Mouse (Mus musculus) hindbrain, postnatal 0 days (tissue): ENCODE results near the gene Gbf1. TPM values are rescaled to one million over a fixed set of nuclear protein-coding genes. Genes with fewer than 3 reads are reported as not detected.

ENCODE experiments used
- ATAC-seq: fragments of 200-750 bp; cut with Nextera tagmentation; 2 replicates; pipeline ENCODE4 v1.8.0; 2017; ENCODE audit warnings: mild to moderate bottlenecking, moderate TSS enrichment, moderate library complexity
- DNase-seq: peaks from one replicate; pipeline ENCODE4 v3.0.0-alpha.2; 2015; ENCODE audit warnings: low spot score
- H3K27ac ChIP-seq: fragments of 300-500 bp; sonication (generic); 2 replicates; pipeline ENCODE4 v1.5.1; 2014; ENCODE audit warnings: mild to moderate bottlenecking
- H3K27me3 ChIP-seq: fragments of 300-500 bp; sonication (generic); 2 replicates; pipeline ENCODE4 v1.6.1; 2014; ENCODE audit warnings: low read length, mixed read lengths; ENCODE audit not compliant: insufficient read depth
- H3K36me3 ChIP-seq: fragments of 300-500 bp; sonication (generic); 2 replicates; pipeline ENCODE4 v1.6.1; 2014; ENCODE audit warnings: low read length, mixed read lengths; ENCODE audit not compliant: insufficient read depth
- H3K4me1 ChIP-seq: fragments of 300-500 bp; sonication (generic); 2 replicates; pipeline ENCODE4 v1.6.1; 2014; ENCODE audit warnings: antibody characterized with exemption, low read length, mixed read lengths; ENCODE audit not compliant: insufficient read depth
- H3K4me2 ChIP-seq: fragments of 300-500 bp; sonication (generic); 2 replicates; pipeline ENCODE4 v1.6.1; 2014; ENCODE audit warnings: low read depth, mild to moderate bottlenecking, low read length, moderate library complexity, mixed read lengths
- H3K4me3 ChIP-seq: fragments of 300-500 bp; sonication (generic); 2 replicates; pipeline ENCODE4 v1.5.1; 2014; ENCODE audit warnings: low read length
- H3K9ac ChIP-seq: fragments of 300-500 bp; sonication (generic); replicated peaks from 2 replicates; pipeline ENCODE4 v1.6.1; 2014; ENCODE audit warnings: mild to moderate bottlenecking, low read length, moderate library complexity, mixed read lengths
- H3K9me3 ChIP-seq: fragments of 300-500 bp; sonication (generic); 2 replicates; pipeline ENCODE4 v1.6.1; 2016; ENCODE audit warnings: low read length, mixed read lengths
- CTCF ChIP-seq: IDR thresholded peaks from 2 replicates; pipeline ENCODE4 v1.5.1; 2016; ENCODE audit warnings: antibody characterized with exemption, control low read depth, low read depth
- WGBS: fragments of 180-500 bp; shearing (Covaris S2); extraction: QIAGEN DNeasy Blood & Tissue Kit; methylation state at CpG from one replicate; pipeline ENCODE4 v1.1.7; 2014; 5-methylcytosine and 5-hydroxymethylcytosine counted together
- polyA plus RNA-seq: library from polyadenylated mRNA; unstranded; fragments of >200 nt; fragmentation: Nextera tagmentation; extraction: Ambion mirVana; gene quantifications from 2 replicates; pipeline ENCODE4 v1.2.1, GENCODE M21; 2015
- total RNA-seq: library from RNA; depleted of rRNA; stranded (reverse); fragments of >200 nt; gene quantifications from 2 replicates; pipeline ENCODE4 v1.2.3, GENCODE M21; 2014; rRNA removed

Gene Gbf1
- total and polyA plus RNA-seq, 2 experiments from 2014 or later: 52.0 to 63.7 TPM

DNA sequence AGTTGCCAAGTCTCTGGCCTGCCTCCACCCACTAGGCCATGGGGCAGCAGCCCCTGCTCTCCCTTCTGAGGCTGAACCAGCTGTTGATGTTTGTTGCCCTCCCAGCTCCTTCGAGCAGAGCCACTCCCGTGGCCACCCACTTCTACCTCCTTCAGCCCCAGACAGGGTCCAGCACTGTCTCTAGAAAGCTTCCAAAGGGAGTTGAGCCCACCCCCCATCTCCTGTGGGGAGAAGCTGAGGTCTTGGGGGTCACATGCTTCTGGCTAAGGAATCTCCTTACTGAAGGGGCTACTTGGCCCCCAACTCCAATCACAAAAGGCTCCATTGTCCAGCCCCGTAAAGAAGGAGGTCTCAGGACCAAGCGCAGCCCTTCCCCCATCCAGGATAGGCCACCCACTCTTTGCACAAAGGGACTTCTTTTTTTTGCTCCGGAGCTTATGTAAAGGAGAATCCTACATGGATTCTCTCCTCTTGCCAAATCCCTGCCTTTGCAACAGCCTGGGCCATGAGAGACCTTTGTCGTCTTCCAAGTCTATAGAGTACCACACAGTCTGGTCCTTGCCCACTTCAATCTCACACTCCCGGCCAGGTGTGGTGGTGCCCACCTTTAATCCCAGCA is 180.5 kb downstream of the Gbf1 start:
- no peak overlapping the region for H3K4me3 ChIP-seq
- ATAC-seq (no peak), DNase-seq (no peak)
- 40% methylated on average over 7 of the region's 7 CpGs for WGBS
- H3K27me3 ChIP-seq: no peaks in the 10 kb centered on the region
- peaks cover 15% of the 10 kb centered on the region for H3K4me1 ChIP-seq
- no peaks in the 10 kb centered on the region for H3K9me3 ChIP-seq
- H3K27ac ChIP-seq: no peak overlapping the region
- no peak for TF ChIP-seq CTCF
- no peak overlapping the region for H3K9ac ChIP-seq
- H3K4me2 ChIP-seq: no peak overlapping the region
- peaks cover 12% of the 10 kb centered on the region; the same call in 1 of the 2 replicates for H3K36me3 ChIP-seq

GRCm38 (mm10) chr19:46333906-46334305 is 181.6 kb downstream of the Gbf1 start:
- Histone ChIP-seq H3K27ac (no peak overlapping the region), H3K4me3 (no peak overlapping the region), H3K4me1 (peaks cover 19% of the 10 kb centered on the region), H3K9me3 (no peaks in the 10 kb centered on the region), H3K27me3 (no peaks in the 10 kb centered on the region), H3K4me2 (no peak overlapping the region), H3K36me3 (peaks cover 12% of the 10 kb centered on the region; the same call in 1 of the 2 replicates), H3K9ac (no peak overlapping the region)
- no peak for ATAC-seq
- no peak for TF ChIP-seq CTCF
- WGBS: 83% methylated on average over 3 of the region's 3 CpGs
- no peak for DNase-seq

Other genes starting within 250 kb of the Gbf1 start
- gene Armh3, start 154.0 kb upstream of the Gbf1 start, total RNA-seq: 17.5 and 19.1 TPM in 2 replicates
- 15.0 and 16.5 TPM in 2 replicates for gene Armh3, start 154.0 kb upstream of the Gbf1 start, polyA plus RNA-seq
- gene Hps6, start 149.0 kb upstream of the Gbf1 start, total RNA-seq: 10.6 and 13.1 TPM in 2 replicates
- gene Hps6, start 149.0 kb upstream of the Gbf1 start, polyA plus RNA-seq: 4.7 TPM in 2 replicates
- 9.3 and 25.0 TPM in 2 replicates for gene Pprc1, start 107.6 kb upstream of the Gbf1 start, total RNA-seq
- gene Pprc1, start 107.6 kb upstream of the Gbf1 start, polyA plus RNA-seq: 7.9 and 9.0 TPM in 2 replicates
- gene Ldb1, start 107.3 kb upstream of the Gbf1 start, total RNA-seq: 139 and 140 TPM in 2 replicates
- gene Ldb1, start 107.3 kb upstream of the Gbf1 start, polyA plus RNA-seq: 76.8 and 83.0 TPM in 2 replicates
- gene Nolc1, start 76.6 kb upstream of the Gbf1 start, total RNA-seq: 24.1 and 26.9 TPM in 2 replicates
- 57.7 and 61.6 TPM in 2 replicates for gene Nolc1, start 76.6 kb upstream of the Gbf1 start, polyA plus RNA-seq
- gene Elovl3, start 20.6 kb upstream of the Gbf1 start, total RNA-seq: not detected in 2 replicates
- not detected in 2 replicates for gene Elovl3, start 20.6 kb upstream of the Gbf1 start, polyA plus RNA-seq
- 0.21 and 1.7 TPM in 2 replicates for gene Pitx3, start 4.2 kb upstream of the Gbf1 start, total RNA-seq
- gene Pitx3, start 4.2 kb upstream of the Gbf1 start, polyA plus RNA-seq: 0.16 TPM in 1 of 2 replicates, not detected in the other
- 3.5 and 4.7 TPM in 2 replicates for gene Nfkb2, start 151.8 kb downstream of the Gbf1 start, total RNA-seq
- gene Nfkb2, start 151.8 kb downstream of the Gbf1 start, polyA plus RNA-seq: 1.7 and 1.9 TPM in 2 replicates
- 380 and 396 TPM in 2 replicates for gene Psd, start 174.6 kb downstream of the Gbf1 start, total RNA-seq
- gene Psd, start 174.6 kb downstream of the Gbf1 start, polyA plus RNA-seq: 115 and 123 TPM in 2 replicates
- gene Fbxl15, start 175.7 kb downstream of the Gbf1 start, total RNA-seq: 69.1 and 71.4 TPM in 2 replicates
- gene Fbxl15, start 175.7 kb downstream of the Gbf1 start, polyA plus RNA-seq: 53.3 and 54.2 TPM in 2 replicates
- gene Cuedc2, start 186.2 kb downstream of the Gbf1 start, total RNA-seq: 125 and 134 TPM in 2 replicates
- 312 and 326 TPM in 2 replicates for gene Cuedc2, start 186.2 kb downstream of the Gbf1 start, polyA plus RNA-seq
- gene Mfsd13a, start 188.6 kb downstream of the Gbf1 start, total RNA-seq: 7.5 and 12.3 TPM in 2 replicates
- gene Mfsd13a, start 188.6 kb downstream of the Gbf1 start, polyA plus RNA-seq: 9.9 and 10.5 TPM in 2 replicates
- gene 2310034G01Rik, start 197.8 kb downstream of the Gbf1 start, total RNA-seq: 0.89 and 3.3 TPM in 2 replicates
- 1.7 and 2.5 TPM in 2 replicates for gene 2310034G01Rik, start 197.8 kb downstream of the Gbf1 start, polyA plus RNA-seq
- 321 and 337 TPM in 2 replicates for gene Actr1a, start 243.2 kb downstream of the Gbf1 start, total RNA-seq
- 278 and 295 TPM in 2 replicates for gene Actr1a, start 243.2 kb downstream of the Gbf1 start, polyA plus RNA-seq
- gene Sufu, start 244.4 kb downstream of the Gbf1 start, total RNA-seq: 21.4 and 21.9 TPM in 2 replicates
- 17.2 and 19.1 TPM in 2 replicates for gene Sufu, start 244.4 kb downstream of the Gbf1 start, polyA plus RNA-seq